Mouse (Mus musculus) urinary bladder, adult 18-20 months (tissue): ENCODE results near the gene Kcnd2.
"Not testable (repeated sequence)": the region's sequence is repeated elsewhere in the genome, so short reads cannot be mapped to it uniquely, and the experiment has no call there.

Experiments used
- DNase-seq, 2 experiments: peaks; one replicate each; pipeline ENCODE4 v3.0.0; 2022; ENCODE audit warnings: low spot score in 2 of 2, mixed read lengths in 2 of 2

Kcnd2 gene

GRCm38 (mm10) chr6:21215491-21216191, at the start of gene Kcnd2:
TSS of gene Kcnd2 (plus strand) at chr6:21215503.
- DNase-seq, result no peak

GRCm38 (mm10) chr6:21166611-21167010, 48.7 kb upstream of the Kcnd2 start:
- DNase-seq, result no peak

GRCm38 (mm10) chr6:21195341-21195740, 20.0 kb upstream of the Kcnd2 start:
- DNase-seq, result no peak

GRCm38 (mm10) chr6:21213865-21214672, 1.2 kb upstream of the Kcnd2 start:
- DNase-seq, result peak in 1 of 2 experiments; percentile 18

GRCm38 (mm10) chr6:21214673-21215490, 421 bp upstream of the Kcnd2 start:
- DNase-seq, result peak in 1 of 2 experiments; percentile 7

GRCm38 (mm10) chr6:21216206-21217020, 1.1 kb downstream of the Kcnd2 start:
- no peak for DNase-seq

- DNase-seq, result no peak
These were observed 1.9 kb downstream of the Kcnd2 start for GRCm38 (mm10) chr6:21217156-21217555.

- DNase-seq, result no peak
These were observed 10.8 kb downstream of the Kcnd2 start for GRCm38 (mm10) chr6:21226124-21226523.

- no peak for DNase-seq
These were observed 43.7 kb downstream of the Kcnd2 start for GRCm38 (mm10) chr6:21259031-21259430.

- DNase-seq, result no peak
These were observed 52.6 kb downstream of the Kcnd2 start for GRCm38 (mm10) chr6:21267897-21268296.

GRCm38 (mm10) chr6:21277343-21277933, 62.1 kb downstream of the Kcnd2 start:
- no peak for DNase-seq

GRCm38 (mm10) chr6:21304943-21305342, 89.6 kb downstream of the Kcnd2 start:
- no peak for DNase-seq

GRCm38 (mm10) chr6:21310159-21310558, 94.9 kb downstream of the Kcnd2 start:
- DNase-seq, result no peak

- no peak for DNase-seq
These were observed 106.1 kb downstream of the Kcnd2 start for GRCm38 (mm10) chr6:21321407-21321806.

- no peak for DNase-seq
These were observed 106.9 kb downstream of the Kcnd2 start for GRCm38 (mm10) chr6:21322211-21322610.

- no peak for DNase-seq
These were observed 109.9 kb downstream of the Kcnd2 start for GRCm38 (mm10) chr6:21325251-21325650.

- DNase-seq, result no peak
These were observed 111.9 kb downstream of the Kcnd2 start for GRCm38 (mm10) chr6:21327081-21327737.

- DNase-seq, result not testable (repeated sequence)
These were observed 170.0 kb downstream of the Kcnd2 start for GRCm38 (mm10) chr6:21385298-21385697.

GRCm38 (mm10) chr6:21391776-21392175, 176.5 kb downstream of the Kcnd2 start:
- no peak for DNase-seq

GRCm38 (mm10) chr6:21413656-21414055, 198.4 kb downstream of the Kcnd2 start:
- DNase-seq, result no peak
